Mouse (Mus musculus) hindbrain, embryonic 16.5 days (tissue): ENCODE results near the gene Ugt1a6a. TPM values are rescaled to one million over a fixed set of nuclear protein-coding genes. Genes with fewer than 3 reads are reported as not detected.
"Not testable (repeated sequence)": the region's sequence is repeated elsewhere in the genome, so short reads cannot be mapped to it uniquely, and the experiment has no call there.

ENCODE experiments used
- ATAC-seq: fragments of 200-750 bp; cut with Nextera tagmentation; 2 replicates; pipeline ENCODE4 v1.8.0; 2017; ENCODE audit warnings: moderate TSS enrichment, moderate library complexity
- H3K27ac ChIP-seq: fragments of 300-500 bp; sonication (generic); 2 replicates; pipeline ENCODE4 v1.5.1; 2014; ENCODE audit warnings: low read depth, mild to moderate bottlenecking, control low read depth, low read length, moderate library complexity
- H3K27me3 ChIP-seq: fragments of 300-500 bp; sonication (generic); replicated peaks from 2 replicates; pipeline ENCODE4 v1.6.1; 2014; ENCODE audit warnings: low read length; ENCODE audit not compliant: control insufficient read depth, insufficient read depth
- H3K36me3 ChIP-seq: fragments of 300-500 bp; sonication (generic); 2 replicates; pipeline ENCODE4 v1.6.1; 2014; ENCODE audit warnings: mild to moderate bottlenecking, low read length, moderate library complexity, mixed read lengths; ENCODE audit not compliant: control insufficient read depth, insufficient read depth
- H3K4me1 ChIP-seq: fragments of 300-500 bp; sonication (generic); 2 replicates; pipeline ENCODE4 v1.6.1; 2014; ENCODE audit warnings: low read depth, low read length; ENCODE audit not compliant: control insufficient read depth, insufficient read depth
- H3K4me2 ChIP-seq: fragments of 300-500 bp; sonication (generic); 2 replicates; pipeline ENCODE4 v1.6.1; 2014; ENCODE audit warnings: mild to moderate bottlenecking, low read length, control low read depth, moderate library complexity
- H3K4me3 ChIP-seq: fragments of 300-500 bp; sonication (generic); 2 replicates; pipeline ENCODE4 v1.5.1; 2014; ENCODE audit warnings: mild to moderate bottlenecking, low read length, control low read depth, moderate library complexity
- H3K9ac ChIP-seq: fragments of 300-500 bp; sonication (generic); 2 replicates; pipeline ENCODE4 v1.6.1; 2014; ENCODE audit warnings: low read depth, mild to moderate bottlenecking, control low read depth, low read length, moderate library complexity
- H3K9me3 ChIP-seq: fragments of 300-500 bp; sonication (generic); 2 replicates; pipeline ENCODE4 v1.6.1; 2014; ENCODE audit warnings: mild to moderate bottlenecking, low read length, moderate library complexity; ENCODE audit not compliant: control insufficient read depth
- WGBS: fragments of 180-500 bp; shearing (Covaris S2); extraction: QIAGEN DNeasy Blood & Tissue Kit; methylation state at CpG from one replicate; pipeline ENCODE4 v1.1.7; 2014; 5-methylcytosine and 5-hydroxymethylcytosine counted together
- polyA plus RNA-seq: library from polyadenylated mRNA; unstranded; fragments of >200 nt; fragmentation: Nextera tagmentation; extraction: Ambion mirVana; gene quantifications from 2 replicates; pipeline ENCODE4 v1.2.1, GENCODE M21; 2015

Gene Ugt1a6a
- polyA plus RNA-seq, 1 experiment from 2014 or later: 5.6 TPM

DNA sequence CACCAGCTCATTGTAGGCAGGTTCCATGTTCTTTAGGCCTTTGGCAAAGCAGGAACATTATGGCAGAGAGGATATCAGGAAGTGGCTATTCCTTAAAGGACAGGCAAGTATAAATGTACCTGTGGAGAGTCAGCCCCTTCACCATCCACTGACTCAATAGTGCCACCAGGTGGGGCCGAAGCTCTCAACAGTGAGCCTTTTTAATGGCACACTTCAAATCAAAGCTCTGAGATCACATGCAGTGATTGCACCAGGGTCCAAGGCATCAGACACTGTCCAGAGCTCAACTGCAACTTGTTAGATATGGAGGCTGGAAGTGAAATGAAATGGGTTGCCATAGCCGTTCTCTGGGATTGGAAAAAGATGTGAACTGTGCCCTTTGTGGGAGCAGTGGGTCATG, 10.7 kb downstream of the Ugt1a6a start:
- not testable (repeated sequence) for H3K4me1 ChIP-seq, H3K27me3 ChIP-seq, ATAC-seq, H3K27ac ChIP-seq, H3K36me3 ChIP-seq, H3K4me2 ChIP-seq, H3K4me3 ChIP-seq, H3K9ac ChIP-seq, H3K9me3 ChIP-seq
- WGBS: 75% methylated on average over 2 of the region's 2 CpGs

DNA sequence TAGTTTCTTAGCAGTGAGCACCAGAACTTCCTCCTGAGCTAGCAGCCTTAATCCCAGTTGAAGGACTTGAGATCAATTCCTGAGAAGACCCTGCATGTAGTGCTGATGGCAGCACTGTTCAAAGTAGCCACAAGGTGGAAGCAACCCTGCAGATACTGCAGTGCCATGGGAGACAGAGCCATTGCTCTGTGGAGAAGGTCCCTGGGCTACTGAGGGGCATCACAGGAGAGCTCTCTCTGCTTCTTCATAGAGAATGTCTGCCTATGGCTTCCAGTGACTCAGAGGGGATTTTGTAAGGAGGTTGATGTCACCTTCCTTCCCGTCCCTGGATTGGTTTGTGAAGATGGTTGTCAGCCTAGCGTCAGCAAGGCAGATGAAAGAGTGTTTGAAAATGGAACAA, 15.5 kb downstream of the Ugt1a6a start:
- ATAC-seq, H3K4me3 ChIP-seq, H3K4me1 ChIP-seq, H3K9ac ChIP-seq, H3K4me2 ChIP-seq, H3K27ac ChIP-seq, H3K27me3 ChIP-seq, H3K9me3 ChIP-seq, H3K36me3 ChIP-seq: not testable (repeated sequence)
- 85% methylated on average over 2 of the region's 2 CpGs for WGBS

DNA sequence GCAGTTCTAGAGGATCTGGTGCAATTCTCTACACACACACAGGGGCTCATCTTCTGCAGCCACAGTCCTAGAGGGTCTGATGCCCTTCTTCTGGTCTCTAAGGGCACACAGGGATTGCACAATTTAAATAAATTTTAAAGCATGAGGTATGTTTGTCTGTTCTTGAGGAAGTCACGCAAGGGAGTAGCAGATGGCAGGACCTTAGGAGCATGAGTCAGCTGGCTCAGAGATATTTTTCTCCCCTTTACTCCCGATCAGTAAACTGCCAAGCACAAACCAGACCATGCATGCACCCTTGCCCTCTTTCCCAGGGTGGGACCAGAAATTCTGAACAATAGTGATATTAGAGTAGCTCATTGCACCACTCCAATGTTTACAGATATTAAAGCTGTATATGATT, 23.8 kb downstream of the Ugt1a6a start:
- WGBS: 96% methylated on average over 2 of the region's 2 CpGs
- Histone ChIP-seq H3K36me3 (no peaks in the 10 kb centered on the region), H3K4me3 (no peak overlapping the region), H3K4me2 (no peak overlapping the region), H3K9ac (no peak overlapping the region), H3K9me3 (no peaks in the 10 kb centered on the region), H3K27ac (no peak overlapping the region), H3K27me3 (no peaks in the 10 kb centered on the region), H3K4me1 (no peaks in the 10 kb centered on the region)
- ATAC-seq: no peak

DNA sequence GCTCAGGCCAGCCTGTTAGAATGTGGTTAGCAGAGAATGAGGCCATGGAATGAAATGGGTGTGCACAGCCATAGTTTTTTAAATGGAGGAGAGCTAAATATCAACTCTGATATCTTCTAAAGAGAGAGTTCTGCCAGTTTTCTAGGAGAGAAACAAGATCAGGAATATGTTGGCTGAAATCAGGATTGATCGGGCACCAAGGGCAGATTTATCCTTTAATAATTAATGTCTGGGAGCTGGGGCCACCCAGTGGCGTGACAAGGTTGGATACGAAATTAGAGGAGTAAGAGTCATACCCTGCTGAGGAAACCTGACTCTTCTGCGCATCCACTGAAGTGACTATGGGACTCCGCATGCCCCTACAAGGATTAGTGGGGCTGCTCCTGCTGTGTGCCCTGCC, 31.1 kb downstream of the Ugt1a6a start, which contains the start of gene Ugt1a5:
Ugt1a5 (plus strand) TSS at position 302 of the 400 bp plus-strand sequence.
- 79% methylated on average over 5 of the region's 5 CpGs for WGBS
- Histone ChIP-seq H3K36me3 (no peaks in the 10 kb centered on the region), H3K4me1 (no peaks in the 10 kb centered on the region), H3K27me3 (no peaks in the 10 kb centered on the region), H3K27ac (no peak within 1 kb of the TSS), H3K9ac (no peak within 1 kb of the TSS), H3K4me3 (no peak within 1 kb of the TSS), H3K4me2 (no peak within 1 kb of the TSS), H3K9me3 (no peaks in the 10 kb centered on the region)
- no peak for ATAC-seq

DNA sequence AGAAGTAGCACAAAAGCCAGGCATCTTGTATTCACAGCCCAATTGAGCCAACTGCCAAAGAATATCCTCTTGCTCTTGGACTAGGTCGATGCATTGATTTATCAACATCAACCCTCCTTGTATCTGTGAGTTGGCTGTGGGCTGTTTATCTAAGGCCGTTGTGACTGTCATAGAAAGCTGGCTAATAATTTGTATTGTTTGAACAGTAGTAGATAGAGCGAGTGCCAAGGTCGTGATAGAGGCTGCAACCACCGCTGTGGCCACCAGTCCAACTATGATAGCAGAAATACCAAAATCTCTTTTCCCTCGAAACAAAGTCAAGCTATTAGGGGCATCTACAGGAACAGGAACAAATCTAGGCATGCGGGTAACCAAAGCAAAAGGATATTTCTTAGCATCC, 37.6 kb downstream of the Ugt1a6a start:
- H3K4me3 ChIP-seq, H3K27ac ChIP-seq, H3K4me1 ChIP-seq, H3K9ac ChIP-seq, ATAC-seq, H3K27me3 ChIP-seq, H3K4me2 ChIP-seq, H3K9me3 ChIP-seq, H3K36me3 ChIP-seq: not testable (repeated sequence)
- WGBS: 93% methylated on average over 5 of the region's 7 CpGs

DNA sequence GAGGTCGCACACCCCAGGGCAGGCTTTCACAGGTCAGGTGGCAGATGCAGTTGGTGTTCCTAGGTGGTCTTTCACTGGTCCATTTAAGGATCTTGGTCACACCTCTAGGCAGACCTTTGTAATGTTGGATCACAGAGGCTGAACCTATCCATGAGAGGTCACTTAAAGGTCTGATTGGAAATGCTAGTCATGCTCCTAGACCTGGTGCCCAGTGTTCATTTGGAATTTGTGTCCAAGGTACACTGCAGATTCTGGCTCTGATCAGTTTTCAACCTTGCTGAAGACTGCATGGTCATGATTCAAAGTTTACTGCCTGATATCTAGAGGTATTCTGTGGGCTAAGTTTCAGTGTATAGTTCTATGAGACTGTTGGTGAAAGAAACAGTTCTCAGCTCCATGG, 45.0 kb downstream of the Ugt1a6a start:
- no peak overlapping the region for H3K4me2 ChIP-seq
- H3K4me3 ChIP-seq: no peak overlapping the region
- H3K9me3 ChIP-seq: peaks cover 5% of the 10 kb centered on the region; the same call in 1 of the 2 replicates
- H3K27ac ChIP-seq: no peak overlapping the region
- 88% methylated on average over 1 of the region's 1 CpGs for WGBS
- H3K36me3 ChIP-seq: no peaks in the 10 kb centered on the region
- H3K9ac ChIP-seq: no peak overlapping the region
- H3K4me1 ChIP-seq: no peaks in the 10 kb centered on the region
- no peak for ATAC-seq
- H3K27me3 ChIP-seq: no peaks in the 10 kb centered on the region

DNA sequence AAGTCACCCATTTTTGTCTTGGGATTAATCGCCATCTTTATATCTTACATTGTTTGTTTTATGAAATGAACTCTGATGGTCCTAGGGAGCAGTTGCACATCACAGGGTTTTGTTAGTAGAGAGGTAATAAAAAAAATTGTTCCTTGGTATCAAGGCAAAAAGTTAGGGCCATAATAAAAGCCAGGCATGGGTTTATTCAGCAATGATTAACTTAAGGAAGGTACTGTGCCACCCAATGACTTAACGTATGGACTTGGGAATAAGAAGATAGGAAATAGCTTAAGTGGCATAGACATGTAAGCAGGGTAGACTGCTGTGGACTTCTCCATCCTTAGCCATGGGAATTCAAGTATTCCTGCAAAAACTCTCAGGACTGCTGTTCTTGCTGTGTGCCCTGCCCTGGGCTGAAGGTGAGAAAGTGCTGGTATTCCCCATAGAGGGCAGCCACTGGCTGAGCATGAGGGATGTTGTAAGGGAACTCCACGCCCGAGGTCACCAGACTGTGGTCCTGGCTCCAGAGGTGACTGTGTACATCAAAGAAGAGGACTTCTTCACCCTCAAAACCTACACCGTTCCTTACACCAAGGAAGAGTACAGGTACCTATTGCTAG, 51.8 kb downstream of the Ugt1a6a start:
- no peak overlapping the region for H3K9ac ChIP-seq
- H3K4me3 ChIP-seq: no peak overlapping the region
- H3K36me3 ChIP-seq: no peaks in the 10 kb centered on the region
- no peak overlapping the region for H3K4me2 ChIP-seq
- H3K9me3 ChIP-seq: no peaks in the 10 kb centered on the region
- 94% methylated on average over 5 of the region's 5 CpGs for WGBS
- H3K4me1 ChIP-seq: no peaks in the 10 kb centered on the region
- H3K27ac ChIP-seq: no peak overlapping the region
- no peak for ATAC-seq
- no peaks in the 10 kb centered on the region for H3K27me3 ChIP-seq

DNA sequence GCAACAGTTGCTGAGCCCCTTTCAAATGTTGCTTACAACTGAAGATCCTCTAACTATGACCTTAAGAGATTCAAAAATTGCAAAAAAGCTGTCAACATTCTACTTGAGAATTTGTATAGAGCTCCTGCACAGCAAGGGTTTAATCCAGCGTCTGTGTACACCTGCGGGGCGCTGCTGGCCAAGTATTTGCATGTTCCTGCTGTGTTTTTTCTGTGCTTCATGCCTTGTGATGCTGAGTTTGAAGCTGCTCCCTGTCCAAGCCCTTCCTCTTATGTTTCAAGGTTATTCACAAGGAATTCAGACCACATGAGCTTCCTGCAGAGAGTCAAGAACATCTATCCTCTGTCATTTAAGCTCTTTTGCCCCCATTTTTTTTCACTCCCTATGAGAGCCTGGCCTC, 57.5 kb downstream of the Ugt1a6a start:
- Histone ChIP-seq H3K9ac (no peak overlapping the region), H3K4me3 (no peak overlapping the region), H3K4me1 (no peaks in the 10 kb centered on the region), H3K4me2 (no peak overlapping the region), H3K36me3 (no peaks in the 10 kb centered on the region), H3K9me3 (no peaks in the 10 kb centered on the region), H3K27ac (no peak overlapping the region), H3K27me3 (no peaks in the 10 kb centered on the region)
- no peak for ATAC-seq
- WGBS: 70% methylated on average over 3 of the region's 3 CpGs

DNA sequence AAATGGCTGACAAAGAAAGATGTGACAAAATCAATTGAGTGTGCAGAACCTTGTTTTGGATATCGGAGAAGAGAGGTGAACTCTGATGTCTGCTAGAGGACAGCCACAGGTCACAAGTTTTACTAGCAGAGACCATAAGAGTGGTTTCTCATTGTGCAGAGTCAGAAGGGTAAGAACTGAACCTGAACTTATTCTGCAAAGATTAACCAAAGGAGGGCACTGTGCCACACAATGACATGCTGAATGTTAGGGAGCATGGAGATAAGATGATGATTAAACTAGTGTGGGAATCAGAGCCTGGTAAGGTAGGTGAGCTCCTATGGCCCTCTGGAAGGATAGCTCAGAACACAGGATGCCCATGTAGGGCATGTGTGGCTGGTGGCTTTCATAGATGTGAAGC, 61.1 kb downstream of the Ugt1a6a start:
- 91% methylated on average over 1 of the region's 1 CpGs for WGBS

DNA sequence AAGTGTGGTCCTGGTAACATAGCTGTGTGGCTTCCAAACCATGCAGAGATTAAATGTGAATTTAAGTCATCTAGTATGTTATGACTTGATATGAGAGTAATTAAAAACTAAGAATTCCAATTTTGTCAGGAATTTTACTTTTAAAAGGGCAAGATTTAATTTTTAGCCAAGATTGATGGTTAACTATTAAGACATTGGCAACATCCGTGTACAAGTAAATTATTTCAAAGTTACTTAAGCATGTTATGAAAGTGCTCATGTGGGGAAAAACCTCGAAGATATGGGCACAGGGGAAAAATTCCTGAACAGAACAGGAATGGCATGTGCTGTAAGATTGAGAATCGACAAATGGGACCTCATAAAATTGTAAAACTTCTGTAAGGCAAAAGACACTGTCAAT, 62.8 kb downstream of the Ugt1a6a start:
- Histone ChIP-seq H3K36me3 (no peaks in the 10 kb centered on the region), H3K9ac (no peak overlapping the region), H3K27me3 (no peaks in the 10 kb centered on the region), H3K27ac (no peak overlapping the region), H3K4me3 (no peak overlapping the region), H3K4me2 (no peak overlapping the region), H3K4me1 (no peaks in the 10 kb centered on the region), H3K9me3 (no peaks in the 10 kb centered on the region)
- ATAC-seq: no peak
- WGBS: 73% methylated on average over 3 of the region's 3 CpGs

More for the DNA sequence above, 61.1 kb downstream of the Ugt1a6a start:
- Histone ChIP-seq H3K4me2 (no peak overlapping the region), H3K36me3 (no peaks in the 10 kb centered on the region), H3K9me3 (no peaks in the 10 kb centered on the region), H3K27ac (no peak overlapping the region), H3K4me1 (no peaks in the 10 kb centered on the region), H3K9ac (no peak overlapping the region), H3K4me3 (no peak overlapping the region), H3K27me3 (no peaks in the 10 kb centered on the region)
- no peak for ATAC-seq
